Mouse (Mus musculus) lung, adult 2 months (tissue): Measurements from ENCODE around the gene Mybl2.
"Not testable (repeated sequence)": the region's sequence is repeated elsewhere in the genome, so short reads cannot be mapped to it uniquely, and the experiment has no call there.

ENCODE experiments used
- CTCF ChIP-seq: fragments of 200-500 bp; IDR thresholded peaks from 2 replicates; pipeline ENCODE4 v1.5.1; 2011; ENCODE audit warnings: mild to moderate bottlenecking, low read length, control low read depth; ENCODE audit not compliant: insufficient read depth
- POLR2A ChIP-seq: fragments of 200-500 bp; IDR thresholded peaks from 2 replicates; pipeline ENCODE4 v1.6.1; 2011; ENCODE audit warnings: low read depth, mild to moderate bottlenecking, control low read depth, low read length, borderline replicate concordance; ENCODE audit errors: extremely low read depth

- TF ChIP-seq CTCF, POLR2A: not testable (repeated sequence)
These were observed 4.5 kb downstream of the Mybl2 start for GRCm38 (mm10) chr2:163058981-163059380.
